Mouse (Mus musculus) left cerebral cortex, postnatal 14 days (tissue): Measurements from ENCODE around the gene Mras. TPM values are rescaled to one million over a fixed set of nuclear protein-coding genes. Genes with fewer than 3 reads are reported as not detected.
A peak's percentile ranks its signal among the peaks of the same experiment; 100 is the strongest.

Source experiments
- DNase-seq, 2 experiments: peaks; one replicate each; pipeline ENCODE4 v3.0.0; 2021 to 2022; ENCODE audit warnings: low spot score in 2 of 2, mixed read lengths in 1 of 2
- intact Hi-C: fragments of 180-260 bp; cut with DNase I; formaldehyde crosslinking; loops from one replicate; pipeline ENCODE4 v1.15.1; 2025
- total RNA-seq, 2 experiments: library from RNA; stranded (reverse); gene quantifications; 2 replicates each; pipeline ENCODE4 v1.2.3; 2021

Mras gene
- total RNA-seq, 2 experiments from 2014 or later = 146 to 154 TPM

DNA sequence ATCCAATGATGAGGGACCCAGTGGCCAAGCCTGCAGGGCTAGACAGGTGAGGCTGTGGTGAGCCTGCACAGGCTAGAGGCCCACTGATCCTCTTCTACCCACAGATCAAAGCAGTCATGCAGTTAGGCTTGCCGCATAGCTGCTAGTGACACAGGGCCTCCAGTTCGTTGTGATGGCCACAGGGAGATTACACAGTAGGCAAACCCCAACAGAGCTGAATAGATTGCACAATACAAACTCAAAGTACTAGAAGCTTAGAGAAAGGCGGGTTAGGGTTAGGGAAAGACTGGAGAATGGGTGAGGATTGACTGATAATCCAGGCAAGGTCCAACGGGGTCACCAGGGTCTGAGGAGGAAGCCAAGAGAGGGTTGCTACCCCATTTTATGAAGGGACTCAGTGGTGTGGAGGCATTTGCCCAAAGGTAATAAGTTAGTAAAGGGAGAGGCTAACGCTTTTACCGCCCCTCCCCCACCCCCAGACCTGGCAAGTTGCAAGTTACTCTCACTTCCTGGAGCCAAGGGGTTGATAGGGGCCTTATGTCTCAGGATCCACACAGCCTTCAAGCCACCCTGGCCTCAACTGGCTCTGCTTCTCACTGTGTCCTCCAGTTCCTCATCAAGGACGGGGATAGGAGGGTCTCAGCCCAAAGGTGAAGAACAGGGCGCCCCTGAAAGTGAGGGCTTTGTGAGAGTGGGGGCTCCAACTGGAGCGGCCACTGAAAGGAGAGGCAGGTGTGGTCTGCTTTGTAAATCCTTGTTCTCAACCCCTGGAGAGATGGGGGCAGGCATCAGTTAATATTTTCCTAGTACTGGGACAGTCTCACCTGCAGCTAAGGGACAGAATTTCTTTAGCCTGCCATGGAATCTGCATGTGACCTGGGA, 13.2 kb downstream of the Mras start:
- intact Hi-C loops = no loop called here
- DNase-seq = no peak

- no peak for DNase-seq
Measured at GRCm38 (mm10) chr9:99421914-99422313, 15.3 kb downstream of the Mras start.

GRCm38 (mm10) chr9:99419951-99420701, 17.1 kb downstream of the Mras start:
- intact Hi-C loops = no loop called here
- DNase-seq = no peak

More at GRCm38 (mm10) chr9:99421914-99422313, 15.3 kb downstream of the Mras start:
- intact Hi-C loops = no loop called here

- peak; percentile 76 to 88 for DNase-seq
- intact Hi-C loops = no loop called here
Measured at GRCm38 (mm10) chr9:99418377-99418776, 18.8 kb downstream of the Mras start.

DNA sequence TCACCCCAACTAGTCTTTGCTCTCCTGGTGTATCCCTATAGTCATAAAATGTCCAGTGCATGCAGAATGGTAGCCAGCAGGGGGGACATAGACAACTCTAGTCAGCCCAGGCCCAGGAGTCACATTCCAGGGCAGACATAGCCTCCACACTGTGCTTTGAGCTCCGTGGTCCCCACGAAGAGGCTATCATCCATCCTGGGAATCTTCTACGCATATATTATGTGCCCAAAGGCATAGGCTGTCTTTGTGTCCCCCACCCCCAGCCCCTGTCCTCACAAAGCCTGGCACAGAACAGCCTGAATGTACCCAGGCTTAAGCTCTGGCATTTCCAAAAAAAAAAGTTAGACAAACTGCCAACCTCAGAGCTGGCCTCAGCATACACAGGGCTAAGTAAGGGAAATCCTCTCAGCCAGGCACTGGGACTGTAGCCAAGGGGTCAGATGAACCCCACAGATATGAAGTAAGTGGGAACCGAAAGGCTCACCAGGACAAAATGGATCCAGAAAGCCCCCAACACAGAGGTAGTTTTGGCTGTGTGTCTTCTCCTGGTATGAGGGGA, 19.8 kb downstream of the Mras start:
- intact Hi-C loops = no loop called here

DNA sequence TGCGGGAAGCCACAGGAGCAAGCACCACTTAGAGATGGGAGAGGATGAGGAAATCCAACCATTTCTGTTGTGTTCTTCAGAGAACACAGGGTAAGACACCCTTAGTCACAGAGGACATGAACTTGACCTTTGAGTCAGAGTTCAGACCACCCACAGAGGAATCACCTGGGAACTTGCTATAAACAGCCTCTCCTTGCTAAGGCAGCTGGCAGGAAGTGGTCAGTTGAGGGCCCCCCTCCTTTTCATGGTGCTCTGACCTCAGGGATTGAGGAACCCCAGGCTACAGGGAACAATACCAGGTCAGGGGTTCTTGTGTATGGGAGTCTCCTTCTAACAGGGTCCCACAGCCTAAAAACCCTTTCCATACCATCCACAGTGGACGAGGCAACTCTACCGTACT, 20.4 kb downstream of the Mras start:
- intact Hi-C loops = no loop called here
- DNase-seq = no peak

More for the DNA sequence above, 19.8 kb downstream of the Mras start:
- no peak for DNase-seq

DNA sequence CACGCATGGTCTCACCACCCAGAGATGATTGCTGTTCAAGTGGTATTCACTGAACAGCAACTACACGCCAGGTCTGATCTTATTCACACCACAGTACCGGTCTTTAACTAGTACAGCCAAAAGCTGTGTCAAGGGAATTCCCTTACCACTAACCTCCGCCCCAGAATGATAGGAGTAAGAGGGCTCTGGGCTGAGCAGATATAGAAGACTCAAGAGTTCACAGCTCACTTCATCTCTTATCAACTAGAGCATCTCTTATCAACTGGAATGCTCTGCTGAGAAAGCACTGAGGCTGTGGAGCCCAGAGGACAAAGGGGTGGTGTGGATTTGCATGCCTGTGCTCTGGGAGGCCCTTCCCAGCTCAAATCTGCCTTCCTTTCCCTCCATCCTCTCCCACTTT, 25.4 kb downstream of the Mras start:
- no peak for DNase-seq
- intact Hi-C loops = no loop called here

DNA sequence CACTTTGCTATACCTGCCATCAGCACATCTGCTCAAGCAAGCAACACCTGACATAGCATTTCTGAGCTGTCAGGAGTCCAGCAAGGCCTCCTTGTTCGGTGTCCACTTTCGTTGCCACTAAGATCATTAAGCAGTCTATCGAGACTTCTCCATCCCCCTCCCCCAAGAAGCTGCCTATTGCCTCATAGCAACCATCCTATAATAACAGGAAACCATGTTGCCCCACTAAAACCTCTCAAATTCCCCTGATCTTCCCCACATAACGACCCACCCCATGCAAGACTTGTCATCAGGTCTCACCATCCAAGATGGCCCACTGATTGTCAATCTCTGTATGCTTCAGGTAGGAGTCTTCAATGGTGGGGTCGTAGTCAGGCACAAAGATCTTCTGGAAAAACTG, 26.1 kb downstream of the Mras start:
- intact Hi-C loops = no loop called here
- DNase-seq = no peak

DNA sequence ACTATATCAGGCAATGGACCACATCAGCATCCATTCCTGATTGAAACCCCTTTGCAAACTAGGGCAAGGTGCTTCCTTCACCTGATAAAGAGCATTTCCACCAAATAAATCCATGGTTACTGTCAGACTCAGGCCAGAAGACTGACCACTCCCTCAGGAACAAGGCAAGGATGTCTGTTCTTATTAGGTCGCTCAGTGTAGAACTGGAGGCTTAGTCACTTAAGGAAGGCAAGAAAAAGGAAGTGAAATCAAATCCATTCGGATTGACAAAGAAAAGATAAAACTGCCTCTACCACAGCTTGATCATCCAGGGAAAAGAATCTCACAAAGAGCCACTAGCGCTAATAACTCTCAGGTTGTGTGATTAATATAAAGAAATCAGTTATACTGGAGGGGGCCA, 27.9 kb downstream of the Mras start:
- DNase-seq = no peak
- intact Hi-C loops = no loop called here

- intact Hi-C loops = no loop called here
- DNase-seq = peak; percentile 51 to 55
Measured at GRCm38 (mm10) chr9:99401288-99401974, 35.8 kb downstream of the Mras start.

DNA sequence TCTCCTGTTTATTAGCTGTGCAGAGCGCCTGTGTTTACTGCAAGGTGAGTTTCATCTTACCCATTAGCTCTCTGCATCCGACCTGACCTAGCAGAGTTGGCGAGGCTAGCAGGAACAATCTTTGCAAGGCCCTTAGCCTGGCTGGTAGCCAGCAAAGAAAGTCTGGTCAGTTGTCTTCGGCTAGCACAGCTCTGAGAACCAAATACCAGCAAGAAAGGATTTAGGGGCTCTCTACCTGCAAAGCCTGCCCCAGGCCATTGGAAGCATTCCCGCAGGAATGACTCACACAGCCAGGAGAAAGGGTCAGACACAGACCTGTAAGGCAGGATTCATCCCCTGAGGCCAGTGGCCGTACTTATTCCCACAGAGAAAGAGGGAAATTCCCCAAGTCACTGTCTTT, 36.4 kb downstream of the Mras start:
- DNase-seq = no peak
- intact Hi-C loops = no loop called here

GRCm38 (mm10) chr9:99397056-99397815, 39.9 kb downstream of the Mras start:
- intact Hi-C loops = no loop called here
- DNase-seq = no peak

GRCm38 (mm10) chr9:99394366-99394765, 42.8 kb downstream of the Mras start:
- DNase-seq = no peak
- intact Hi-C loops = no loop called here

- intact Hi-C loops = no loop called here
- no peak for DNase-seq
Measured at GRCm38 (mm10) chr9:99393146-99393545, 44.0 kb downstream of the Mras start.

GRCm38 (mm10) chr9:99391557-99391956, 45.6 kb downstream of the Mras start:
- DNase-seq = no peak
- intact Hi-C loops = no loop called here

GRCm38 (mm10) chr9:99390716-99391115, 46.5 kb downstream of the Mras start:
- no peak for DNase-seq

DNA sequence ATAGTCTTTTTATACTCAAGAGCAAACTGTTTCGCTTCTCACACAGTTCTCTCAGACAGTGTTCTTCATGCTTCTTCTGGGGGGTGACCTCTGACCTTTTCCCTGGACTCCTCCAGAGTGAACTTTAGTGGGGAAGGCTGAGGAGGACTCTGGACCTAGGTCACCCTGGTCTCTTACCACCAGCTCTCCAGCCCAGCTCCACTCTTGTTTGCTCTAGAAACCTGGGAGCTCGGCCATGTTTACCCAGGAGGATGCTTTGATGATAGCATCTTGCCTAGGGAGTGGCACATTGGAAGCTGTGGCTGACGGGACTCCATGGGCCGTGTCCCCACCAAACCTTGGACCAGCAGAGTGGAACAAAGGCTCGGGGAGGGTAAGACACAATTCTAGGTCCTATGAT, 47.0 kb downstream of the Mras start:
- intact Hi-C loops = no loop called here

More at GRCm38 (mm10) chr9:99390716-99391115, 46.5 kb downstream of the Mras start:
- intact Hi-C loops = no loop called here

GRCm38 (mm10) chr9:99389506-99389905, 47.7 kb downstream of the Mras start:
- peak in 1 of 2 experiments; percentile 45 for DNase-seq
- intact Hi-C loops = loop anchor here (5.0 kb wide), 1 partner anchor 48 kb away; the partner anchor contains the start of gene Mras

More for the DNA sequence above, 47.0 kb downstream of the Mras start:
- no peak for DNase-seq

DNA sequence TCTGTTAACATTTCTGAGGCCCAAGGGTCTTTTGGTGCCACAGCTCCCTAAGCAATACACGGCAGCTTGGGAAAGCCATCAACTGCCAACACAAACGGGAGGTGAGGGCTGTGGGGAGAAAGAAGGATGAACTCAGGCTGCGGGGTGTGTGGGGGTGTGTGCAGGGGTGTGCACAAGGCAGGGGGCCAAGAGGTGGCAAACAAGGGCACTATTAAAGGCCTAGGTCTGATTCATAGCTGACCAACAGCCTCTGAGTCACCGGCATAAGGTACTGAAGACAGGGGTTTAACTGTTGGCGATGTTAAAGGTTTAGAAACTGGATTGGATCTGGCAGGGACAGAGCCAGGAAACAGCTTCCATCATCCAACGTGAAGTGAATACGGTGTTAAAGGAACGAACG, 48.3 kb downstream of the Mras start:
- DNase-seq = no peak
- intact Hi-C loops = loop anchor here (5.0 kb wide), 1 partner anchor 48 kb away; the partner anchor contains the start of gene Mras
